Mouse (Mus musculus): ENCODE results near the gene Camk1d. TPM values are rescaled to one million over a fixed set of nuclear protein-coding genes. Genes with fewer than 3 reads are reported as not detected.
A peak's percentile ranks its signal among the peaks of the same experiment; 100 is the strongest.

Gene Camk1d
- polyA plus RNA-seq, 1 experiment = 7.3 TPM

- no peak for TF ChIP-seq CTCF (IDR thresholded peaks at IDR 0.05; ENCODE audit: borderline replicate concordance, extremely low read depth, insufficient read depth, insufficient read length)
- TF ChIP-seq POLR2A (IDR thresholded peaks at IDR 0.05; ENCODE audit: borderline replicate concordance, extremely low read depth, insufficient read depth, insufficient read length, poor library complexity, severe bottlenecking) = no peak
- no peak for DNase-seq (ENCODE audit: low read depth)
Observed at GRCm38 (mm10) chr2:5733300-5734085, 19.2 kb upstream of the Camk1d start.

GRCm38 (mm10) chr2:5732047-5732446 is 17.7 kb upstream of the Camk1d start:
- no peak for DNase-seq (ENCODE audit: low read depth)

GRCm38 (mm10) chr2:5730364-5730792 is 16.1 kb upstream of the Camk1d start:
- peak; percentile 87 for DNase-seq (ENCODE audit: low read depth)
- TF ChIP-seq CTCF (IDR thresholded peaks at IDR 0.05; ENCODE audit: borderline replicate concordance, extremely low read depth, insufficient read depth, insufficient read length) (no peak), POLR2A (IDR thresholded peaks at IDR 0.05; ENCODE audit: borderline replicate concordance, extremely low read depth, insufficient read depth, insufficient read length, poor library complexity, severe bottlenecking) (no peak)

More at GRCm38 (mm10) chr2:5732047-5732446, 17.7 kb upstream of the Camk1d start:
- TF ChIP-seq CTCF (IDR thresholded peaks at IDR 0.05; ENCODE audit: borderline replicate concordance, extremely low read depth, insufficient read depth, insufficient read length) = no peak
- no peak for TF ChIP-seq POLR2A (IDR thresholded peaks at IDR 0.05; ENCODE audit: borderline replicate concordance, extremely low read depth, insufficient read depth, insufficient read length, poor library complexity, severe bottlenecking)

- TF ChIP-seq POLR2A (IDR thresholded peaks at IDR 0.05; ENCODE audit: borderline replicate concordance, extremely low read depth, insufficient read depth, insufficient read length, poor library complexity, severe bottlenecking) (no peak), CTCF (IDR thresholded peaks at IDR 0.05; ENCODE audit: borderline replicate concordance, extremely low read depth, insufficient read depth, insufficient read length) (no peak)
- no peak for DNase-seq (ENCODE audit: low read depth)
Observed at GRCm38 (mm10) chr2:5729931-5730330, 15.6 kb upstream of the Camk1d start.

- DNase-seq (ENCODE audit: low read depth) = peak; percentile 91
- TF ChIP-seq POLR2A (IDR thresholded peaks at IDR 0.05; ENCODE audit: borderline replicate concordance, extremely low read depth, insufficient read depth, insufficient read length, poor library complexity, severe bottlenecking) (no peak), CTCF (IDR thresholded peaks at IDR 0.05; ENCODE audit: borderline replicate concordance, extremely low read depth, insufficient read depth, insufficient read length) (no peak)
Observed at GRCm38 (mm10) chr2:5725028-5725701, 10.8 kb upstream of the Camk1d start.

- TF ChIP-seq POLR2A (IDR thresholded peaks at IDR 0.05; ENCODE audit: borderline replicate concordance, extremely low read depth, insufficient read depth, insufficient read length, poor library complexity, severe bottlenecking) (no peak), CTCF (IDR thresholded peaks at IDR 0.05; ENCODE audit: borderline replicate concordance, extremely low read depth, insufficient read depth, insufficient read length) (peak; percentile 3; the same call in 1 of the 2 replicates)
- DNase-seq (ENCODE audit: low read depth) = no peak
Observed at GRCm38 (mm10) chr2:5717675-5718074, 3.4 kb upstream of the Camk1d start.

GRCm38 (mm10) chr2:5715544-5715943 is 1.2 kb upstream of the Camk1d start:
- TF ChIP-seq POLR2A (IDR thresholded peaks at IDR 0.05; ENCODE audit: borderline replicate concordance, extremely low read depth, insufficient read depth, insufficient read length, poor library complexity, severe bottlenecking) (no peak), CTCF (IDR thresholded peaks at IDR 0.05; ENCODE audit: borderline replicate concordance, extremely low read depth, insufficient read depth, insufficient read length) (no peak)
- no peak for DNase-seq (ENCODE audit: low read depth)

GRCm38 (mm10) chr2:5715054-5715410 is 717 bp upstream of the Camk1d start:
- no peak; the same call in 1 of the 2 replicates for TF ChIP-seq CTCF (IDR thresholded peaks at IDR 0.05; ENCODE audit: borderline replicate concordance, extremely low read depth, insufficient read depth, insufficient read length)
- no peak for TF ChIP-seq POLR2A (IDR thresholded peaks at IDR 0.05; ENCODE audit: borderline replicate concordance, extremely low read depth, insufficient read depth, insufficient read length, poor library complexity, severe bottlenecking)
- DNase-seq (ENCODE audit: low read depth) = no peak

- peak; percentile 64 for DNase-seq (ENCODE audit: low read depth)
- no peak for TF ChIP-seq CTCF (IDR thresholded peaks at IDR 0.05; ENCODE audit: borderline replicate concordance, extremely low read depth, insufficient read depth, insufficient read length)
- no peak for TF ChIP-seq POLR2A (IDR thresholded peaks at IDR 0.05; ENCODE audit: borderline replicate concordance, extremely low read depth, insufficient read depth, insufficient read length, poor library complexity, severe bottlenecking)
Observed at GRCm38 (mm10) chr2:5713325-5714210, 747 bp downstream of the Camk1d start.

GRCm38 (mm10) chr2:5712255-5712654 is 2.1 kb downstream of the Camk1d start:
- TF ChIP-seq POLR2A (IDR thresholded peaks at IDR 0.05; ENCODE audit: borderline replicate concordance, extremely low read depth, insufficient read depth, insufficient read length, poor library complexity, severe bottlenecking) (no peak), CTCF (IDR thresholded peaks at IDR 0.05; ENCODE audit: borderline replicate concordance, extremely low read depth, insufficient read depth, insufficient read length) (no peak)
- no peak for DNase-seq (ENCODE audit: low read depth)

GRCm38 (mm10) chr2:5709911-5710310 is 4.4 kb downstream of the Camk1d start:
- TF ChIP-seq CTCF (IDR thresholded peaks at IDR 0.05; ENCODE audit: borderline replicate concordance, extremely low read depth, insufficient read depth, insufficient read length) (no peak), POLR2A (IDR thresholded peaks at IDR 0.05; ENCODE audit: borderline replicate concordance, extremely low read depth, insufficient read depth, insufficient read length, poor library complexity, severe bottlenecking) (no peak)

More at GRCm38 (mm10) chr2:5709911-5710310, 4.4 kb downstream of the Camk1d start:
- DNase-seq (ENCODE audit: low read depth) = no peak
